Mouse (Mus musculus): ENCODE data around the gene Tns4.

DNA sequence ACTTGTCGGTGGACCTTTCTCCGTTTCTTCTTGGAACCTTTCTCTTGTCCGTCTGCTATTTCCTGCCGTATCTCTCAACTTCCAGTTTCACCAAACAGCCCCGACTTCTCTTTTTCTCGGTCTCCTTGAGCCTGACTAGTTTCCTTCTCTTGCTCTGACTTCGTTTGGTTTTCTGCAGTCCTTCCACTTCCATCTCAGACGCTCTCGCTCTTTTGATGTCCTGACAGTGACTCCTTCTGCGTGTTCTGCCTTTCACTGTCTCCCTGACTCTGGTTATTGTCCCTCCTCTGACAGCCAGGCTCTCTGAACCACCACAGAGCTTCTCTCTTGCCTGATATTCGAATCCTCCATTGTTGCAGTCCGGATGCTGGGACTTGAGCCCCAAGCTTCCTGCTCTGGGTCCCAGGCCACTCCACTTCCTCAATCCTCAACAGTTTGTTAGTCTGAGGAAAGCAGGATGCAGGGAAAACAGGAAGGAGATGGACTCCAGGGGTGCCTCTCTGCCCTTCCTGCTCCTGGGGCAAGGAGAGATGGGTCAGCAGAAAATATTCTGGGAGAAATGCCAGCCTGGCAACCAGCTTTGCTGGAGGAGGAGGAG lies 46.2 kb downstream of the Tns4 start:
- no peak for TF ChIP-seq CTCF (IDR thresholded peaks at IDR 0.05; ENCODE audit: extremely low read depth, insufficient read depth, low read length)
- no peak for TF ChIP-seq POLR2A (IDR thresholded peaks at IDR 0.05; ENCODE audit: extremely low read depth, insufficient read depth, low read length)
